Mouse (Mus musculus): ENCODE measurements around the gene Lpar3.
"Not testable (repeated sequence)": the region's sequence is repeated elsewhere in the genome, so short reads cannot be mapped to it uniquely, and the experiment has no call there.

Lpar3 gene

DNA sequence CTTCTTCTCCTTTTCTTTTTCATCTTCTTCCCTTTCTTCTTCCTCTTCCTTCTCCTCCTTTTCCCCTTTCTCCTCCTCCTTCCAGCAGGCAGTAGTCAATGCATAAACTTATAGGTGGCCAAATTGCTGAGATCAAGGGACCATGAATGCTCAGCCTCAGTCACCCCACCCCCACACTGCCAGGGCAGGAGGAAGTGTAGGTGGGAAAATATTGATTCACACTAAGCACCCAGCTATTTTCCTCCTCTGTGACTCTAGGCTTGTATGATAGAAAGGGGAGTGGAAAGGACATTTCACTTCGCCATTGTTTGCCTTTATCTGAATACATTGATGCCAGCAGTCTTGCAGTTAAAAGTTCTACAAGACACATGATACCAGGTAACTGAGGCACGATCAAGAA is 13.3 kb upstream of the Lpar3 start:
- no peak for DNase-seq (ENCODE audit: extremely low read depth, low read depth)

DNA sequence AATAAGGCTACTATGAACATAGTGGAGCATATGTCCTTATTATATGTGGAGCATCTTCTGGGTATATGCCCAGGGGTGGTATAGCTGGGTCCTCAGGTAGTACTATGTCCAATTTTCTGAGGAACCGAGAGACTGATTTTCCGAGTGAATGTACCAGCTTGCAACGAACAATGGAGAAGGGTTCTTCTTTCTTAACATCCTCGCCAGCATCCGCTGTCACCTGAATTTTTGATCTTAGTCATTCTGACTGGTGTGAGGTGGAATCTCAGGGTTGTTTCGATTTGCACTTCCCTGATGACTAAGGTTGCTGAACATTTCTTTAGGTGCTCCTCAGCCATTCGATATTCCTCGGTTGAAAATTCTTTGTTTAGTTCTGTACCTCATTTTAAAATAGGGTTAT is 11.0 kb upstream of the Lpar3 start:
- DNase-seq (ENCODE audit: extremely low read depth, low read depth): not testable (repeated sequence)

DNA sequence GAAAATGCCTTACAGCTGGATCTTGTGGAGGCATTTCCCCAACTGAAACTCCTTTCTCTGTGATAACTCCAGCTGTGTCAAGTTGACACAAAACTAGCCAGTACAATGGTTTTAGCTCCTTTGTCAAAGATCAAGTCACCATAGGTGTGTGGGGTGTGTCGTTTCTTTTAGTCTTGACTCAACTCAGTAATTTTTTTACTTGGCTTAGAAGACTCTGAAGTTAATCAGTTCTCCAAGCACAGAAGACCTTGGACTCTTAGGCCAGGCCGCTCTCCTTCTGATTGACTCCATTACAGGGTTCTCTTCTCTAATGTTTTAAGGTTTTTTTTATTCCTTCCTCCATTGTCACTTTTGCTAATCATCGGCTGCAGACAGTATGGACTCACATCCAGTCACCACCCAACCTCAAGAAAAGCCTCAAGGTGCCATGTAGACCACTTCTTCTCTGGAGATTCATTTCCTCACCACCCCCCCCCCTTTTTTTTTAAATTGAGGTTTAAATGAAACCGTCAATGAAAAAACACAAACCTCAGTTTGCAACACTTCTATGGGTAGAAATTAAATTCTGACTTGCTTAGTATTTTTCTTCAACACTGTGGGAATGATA is 9.5 kb upstream of the Lpar3 start:
- no peak for DNase-seq (ENCODE audit: extremely low read depth, low read depth)

DNA sequence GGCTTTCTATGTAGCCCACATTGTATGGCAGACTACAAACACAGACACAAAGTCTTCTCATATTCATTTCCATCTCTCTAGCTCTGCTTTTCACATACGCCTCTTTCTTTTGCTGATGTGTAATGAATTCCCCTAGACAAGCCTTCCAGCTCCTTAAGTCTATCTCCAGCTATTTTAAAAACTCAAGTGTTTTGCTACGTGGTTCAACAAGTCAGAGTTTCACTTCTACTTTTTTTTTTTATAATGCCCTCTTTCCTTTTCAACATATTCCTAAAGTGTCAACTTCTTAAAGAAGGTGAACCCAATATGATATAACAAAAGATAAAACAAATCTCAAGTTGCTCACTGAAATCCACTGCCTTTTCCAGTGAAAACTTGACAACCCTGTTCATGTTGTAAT is 8.8 kb upstream of the Lpar3 start:
- no peak for DNase-seq (ENCODE audit: extremely low read depth, low read depth)

DNA sequence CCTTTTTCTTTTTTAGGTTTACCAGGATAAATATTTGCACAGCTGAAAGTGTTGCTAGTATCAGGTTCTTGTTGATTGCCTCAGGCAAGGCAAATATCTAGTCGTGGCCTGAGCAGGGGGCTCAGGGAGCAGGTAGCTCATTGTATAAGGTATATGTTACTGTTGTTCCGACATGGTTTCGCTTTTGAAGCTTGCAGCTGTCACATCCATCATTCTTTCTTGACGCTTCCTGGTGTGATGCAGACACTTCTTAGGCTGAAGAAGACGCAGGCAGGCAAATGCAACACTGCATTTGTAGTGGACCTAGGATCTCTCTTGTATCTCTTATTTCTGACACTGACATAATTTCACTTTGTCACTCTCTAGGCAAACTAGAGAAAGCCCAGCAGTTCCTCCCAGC is 7.4 kb upstream of the Lpar3 start:
- DNase-seq (ENCODE audit: extremely low read depth, low read depth): no peak

DNA sequence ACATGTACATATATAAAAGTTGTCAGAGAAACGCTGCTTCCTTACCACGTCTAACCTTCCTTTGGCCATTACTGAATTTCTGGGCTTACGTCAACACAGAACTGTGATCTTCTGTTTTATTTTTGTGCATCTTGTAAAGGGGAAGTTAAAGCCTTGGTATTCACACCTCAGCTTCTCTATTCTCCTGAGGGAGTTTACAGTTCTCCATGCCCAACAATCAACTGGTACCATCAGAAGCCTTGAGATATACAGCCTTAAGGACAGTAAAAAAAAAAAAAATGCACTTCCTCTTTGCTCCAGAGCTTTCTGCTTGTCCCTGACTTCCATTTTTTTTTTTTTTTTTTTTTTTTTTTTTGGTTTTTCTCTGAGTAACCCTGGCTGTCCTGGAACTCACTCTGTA is 4.2 kb upstream of the Lpar3 start:
- DNase-seq (ENCODE audit: extremely low read depth, low read depth): peak; percentile 88

DNA sequence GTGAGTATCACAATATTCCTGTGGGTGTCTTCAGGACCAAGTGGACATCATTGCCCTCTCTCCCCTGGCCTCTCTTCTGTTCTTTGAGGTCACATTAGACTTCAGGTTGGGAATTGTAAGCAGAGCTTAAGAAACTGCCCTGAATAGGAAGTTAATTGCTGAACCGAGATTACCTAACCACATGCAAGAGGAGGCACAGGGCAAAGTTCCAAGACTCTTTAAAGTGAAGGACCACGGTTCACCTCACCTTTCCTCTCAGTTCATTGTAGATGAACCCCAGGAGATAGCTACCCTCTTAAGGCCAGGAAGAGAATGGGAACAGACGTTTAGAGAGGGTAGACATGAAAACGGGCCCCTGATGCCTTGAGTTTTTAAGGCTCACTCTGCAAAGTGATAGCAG is 3.5 kb downstream of the Lpar3 start:
- no peak for DNase-seq (ENCODE audit: extremely low read depth, low read depth)

DNA sequence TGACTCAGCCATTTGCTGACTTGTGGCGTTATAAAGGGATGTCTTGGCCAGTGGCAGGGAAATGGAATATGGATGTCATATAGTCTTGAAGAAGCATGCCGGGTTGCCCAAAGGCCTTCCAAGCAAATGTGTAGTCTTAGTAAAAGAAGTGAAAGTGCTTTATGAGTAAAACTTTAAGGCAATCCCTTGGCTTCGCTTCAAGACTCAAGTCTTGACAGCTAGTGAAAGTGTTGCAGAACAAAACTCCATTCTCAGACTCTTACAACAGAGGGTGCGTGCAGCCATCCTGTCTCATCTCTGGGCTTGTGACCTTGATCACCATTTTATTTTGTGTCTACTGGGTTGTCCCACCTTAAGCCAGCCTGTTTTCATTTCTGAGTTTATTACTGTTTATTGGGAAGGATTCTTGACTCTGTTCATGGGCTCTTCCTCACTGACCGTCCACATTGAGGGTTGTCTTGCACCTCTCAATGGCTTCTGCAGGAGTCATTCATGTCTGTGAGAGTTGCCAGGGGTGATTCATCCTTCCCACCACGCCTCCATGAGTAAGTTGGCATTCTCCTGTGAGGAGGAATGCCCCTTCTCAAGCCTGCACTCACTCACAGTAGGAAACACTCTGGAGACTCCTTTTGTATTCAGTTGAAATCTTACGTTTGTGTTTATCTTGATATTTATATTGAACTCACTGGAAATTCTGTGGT is 4.4 kb downstream of the Lpar3 start:
- DNase-seq (ENCODE audit: extremely low read depth, low read depth): no peak

DNA sequence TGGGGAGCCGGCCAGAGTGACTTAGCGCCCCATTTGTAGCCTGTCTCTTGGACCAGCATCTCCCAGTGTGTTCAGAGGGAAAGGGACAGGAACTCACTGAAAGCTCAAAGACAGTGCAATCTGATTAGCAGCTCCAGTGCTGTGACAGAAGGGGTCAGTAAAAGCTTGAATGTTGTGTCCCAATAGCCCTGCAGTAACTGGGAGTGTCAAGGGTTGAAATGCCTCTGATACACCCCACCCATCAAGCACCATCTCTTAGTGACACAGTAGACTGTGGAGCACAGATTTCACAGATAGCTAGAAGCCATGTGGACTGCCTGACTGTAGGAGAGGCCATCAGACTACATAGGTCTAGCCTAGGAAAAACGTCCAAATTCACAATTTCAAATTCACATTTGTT is 6.7 kb downstream of the Lpar3 start:
- no peak for DNase-seq (ENCODE audit: extremely low read depth, low read depth)

DNA sequence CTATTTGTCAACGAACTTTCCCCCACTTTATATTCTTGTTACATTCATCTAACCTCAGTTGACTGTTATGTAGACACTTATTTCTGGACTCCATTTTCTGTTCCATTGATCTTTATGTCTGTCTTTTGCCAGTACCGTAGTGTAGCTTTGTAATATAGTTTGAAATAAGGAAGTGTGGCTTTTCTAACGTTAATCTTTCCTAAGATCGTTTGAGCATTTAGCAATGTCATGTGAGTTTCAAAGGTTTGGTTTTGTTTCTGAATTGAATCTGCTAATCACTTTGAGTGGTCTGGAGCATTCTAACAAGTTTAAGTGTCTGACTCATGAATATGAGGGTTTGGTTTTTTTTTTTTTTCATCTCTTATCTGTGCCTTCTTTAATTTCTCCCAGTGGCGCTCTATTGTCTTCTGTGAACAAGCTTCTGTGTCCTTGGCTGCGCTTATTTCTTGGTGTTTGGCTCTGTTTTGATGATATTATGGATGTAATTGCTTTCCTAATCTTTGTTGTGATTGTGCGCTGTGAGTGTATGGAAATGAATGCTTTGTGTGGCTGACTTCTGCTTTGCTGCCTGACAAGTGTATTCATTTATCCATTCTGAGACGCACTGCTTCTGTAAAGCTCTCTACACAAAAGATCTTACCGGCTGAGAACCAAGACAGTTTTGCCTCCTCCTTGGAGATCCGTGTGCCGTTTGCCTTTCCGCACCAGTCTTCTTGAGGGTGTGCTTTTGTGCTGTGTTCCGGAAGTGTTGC is 8.0 kb downstream of the Lpar3 start:
- no peak for DNase-seq (ENCODE audit: extremely low read depth, low read depth)

DNA sequence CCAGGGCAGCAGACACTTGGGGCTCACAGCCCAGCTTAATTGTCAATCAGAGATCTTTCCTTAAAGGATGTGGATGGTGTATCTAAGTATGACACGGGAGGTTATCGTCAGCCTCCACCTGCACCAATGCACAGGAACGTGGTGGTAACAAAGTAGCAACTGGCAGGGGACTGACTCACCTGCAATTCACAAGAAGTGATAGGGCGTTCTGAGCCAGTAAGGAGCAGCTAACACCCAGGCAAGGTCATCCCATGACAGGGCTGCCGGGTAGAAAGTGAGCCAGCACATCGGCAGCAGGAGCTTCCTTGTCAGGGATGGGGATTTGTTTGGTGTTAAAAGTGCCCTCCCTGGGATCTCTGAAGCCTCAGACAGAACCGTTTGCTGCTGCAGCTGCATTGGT is 11.9 kb downstream of the Lpar3 start:
- no peak for DNase-seq (ENCODE audit: extremely low read depth, low read depth)

DNA sequence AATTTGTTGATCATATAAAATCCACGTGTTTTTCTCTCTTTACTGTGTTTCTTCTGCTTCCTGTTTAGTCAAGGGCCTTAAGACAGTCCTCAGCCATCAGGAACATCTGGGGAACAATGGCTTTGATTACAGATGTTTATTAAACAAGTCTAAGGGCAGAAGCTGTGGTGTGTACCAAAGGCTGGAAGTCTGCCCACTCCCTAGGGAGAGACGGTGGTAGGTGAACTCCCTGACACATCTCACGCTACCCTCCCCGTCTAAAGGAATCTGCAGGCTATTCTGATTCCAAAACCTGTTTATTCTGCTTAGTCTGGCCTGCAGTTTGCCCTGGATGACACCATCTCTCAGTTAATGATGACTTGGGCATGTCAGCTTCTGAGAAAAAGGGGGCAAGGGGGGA is 13.0 kb downstream of the Lpar3 start:
- DNase-seq (ENCODE audit: extremely low read depth, low read depth): no peak

DNA sequence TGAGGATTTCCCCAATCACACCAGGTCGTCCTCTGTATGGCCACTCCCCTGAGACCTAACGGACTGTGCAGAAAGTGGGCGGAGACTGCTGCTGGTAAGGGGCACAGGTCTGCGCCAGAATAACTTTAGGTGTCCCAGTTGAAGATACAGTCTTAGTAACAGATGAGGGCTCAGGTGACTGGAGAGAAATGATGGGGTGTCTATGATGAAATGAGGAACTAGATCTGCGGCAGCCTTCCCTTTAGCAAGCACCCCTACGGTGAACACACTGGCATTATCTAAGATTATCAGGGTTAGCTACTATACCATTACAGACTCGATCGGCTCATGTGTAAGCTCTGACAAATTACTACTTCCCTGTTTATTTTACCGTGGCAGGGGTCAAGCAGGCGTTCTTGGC is 13.8 kb downstream of the Lpar3 start:
- DNase-seq (ENCODE audit: extremely low read depth, low read depth): peak; percentile 60

DNA sequence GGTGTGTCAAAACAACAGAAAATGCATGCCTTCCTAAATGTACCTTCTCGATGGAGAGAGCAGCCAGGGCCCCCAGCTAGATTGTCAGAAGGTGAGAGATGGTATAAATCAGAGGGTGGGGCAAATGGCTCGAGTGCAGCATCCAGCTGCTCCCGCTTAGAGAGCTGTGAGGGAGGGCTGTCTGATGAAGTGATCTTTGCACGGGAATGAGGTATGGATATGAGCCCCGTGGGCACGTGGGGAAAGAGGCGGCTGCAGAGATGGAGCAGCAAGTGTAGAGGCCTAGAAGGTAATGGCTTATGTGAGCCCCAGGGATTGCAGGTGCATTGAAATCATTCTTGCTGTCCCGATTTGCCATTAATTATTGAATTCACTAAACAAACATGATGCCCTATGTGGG is 15.5 kb downstream of the Lpar3 start:
- no peak for DNase-seq (ENCODE audit: extremely low read depth, low read depth)

DNA sequence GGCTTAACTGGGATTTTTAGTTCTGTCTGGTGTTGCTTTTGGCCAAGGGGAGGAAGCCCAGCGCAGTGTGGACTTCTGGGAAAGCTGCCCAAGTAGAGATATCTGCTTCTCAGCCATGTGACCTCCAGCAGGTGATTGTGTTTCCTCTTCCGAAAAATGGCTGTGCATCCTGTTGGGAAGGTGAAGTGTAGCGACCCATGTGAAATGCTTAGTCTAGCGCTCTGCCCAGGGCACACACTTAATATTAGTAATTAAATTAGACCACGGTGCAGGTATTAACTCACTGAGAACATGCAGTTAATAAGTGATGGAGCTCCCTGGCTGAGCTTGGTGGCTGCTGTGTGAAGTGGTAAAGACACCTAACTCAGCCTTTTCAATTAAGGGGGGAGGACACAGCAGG is 16.9 kb downstream of the Lpar3 start:
- DNase-seq (ENCODE audit: extremely low read depth, low read depth): no peak

DNA sequence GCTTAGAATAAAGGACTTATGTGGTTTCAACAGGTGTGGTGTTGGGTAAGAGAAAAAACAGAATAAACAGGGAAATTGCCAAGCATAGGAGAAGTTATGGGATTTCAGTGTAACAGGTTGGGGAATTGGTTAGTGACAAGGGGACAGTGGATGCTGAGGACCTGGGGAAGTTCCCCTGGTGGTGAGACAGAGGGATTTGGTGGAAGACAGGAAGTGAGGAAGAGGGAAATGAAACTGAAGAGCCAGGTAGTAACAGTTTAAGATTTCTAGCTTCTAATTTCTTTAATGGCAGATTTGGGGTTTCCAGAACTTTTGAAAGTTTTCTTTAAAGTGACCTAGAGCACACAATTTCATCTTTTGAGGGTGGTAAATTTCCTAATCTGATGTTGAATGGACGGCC is 23.9 kb downstream of the Lpar3 start:
- DNase-seq (ENCODE audit: extremely low read depth, low read depth): no peak

DNA sequence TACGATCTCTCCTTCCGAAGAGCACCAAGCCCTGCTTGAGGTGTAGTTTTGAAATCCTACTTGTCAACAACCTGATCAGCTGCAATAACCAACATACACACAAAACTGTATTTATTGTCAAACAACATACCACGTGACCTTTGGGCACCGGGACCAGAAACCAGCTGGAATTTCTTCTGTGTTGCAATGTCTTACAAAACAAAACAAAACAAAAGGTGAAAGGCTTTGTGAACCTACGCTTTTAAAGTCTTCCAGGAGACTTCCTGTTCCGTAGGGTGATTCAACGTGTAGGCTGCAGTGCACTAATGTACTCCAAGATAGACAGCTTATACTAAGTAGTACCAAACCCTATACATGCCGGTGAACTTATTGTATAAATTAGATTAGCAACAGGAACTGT is 25.8 kb downstream of the Lpar3 start:
- DNase-seq (ENCODE audit: extremely low read depth, low read depth): no peak

DNA sequence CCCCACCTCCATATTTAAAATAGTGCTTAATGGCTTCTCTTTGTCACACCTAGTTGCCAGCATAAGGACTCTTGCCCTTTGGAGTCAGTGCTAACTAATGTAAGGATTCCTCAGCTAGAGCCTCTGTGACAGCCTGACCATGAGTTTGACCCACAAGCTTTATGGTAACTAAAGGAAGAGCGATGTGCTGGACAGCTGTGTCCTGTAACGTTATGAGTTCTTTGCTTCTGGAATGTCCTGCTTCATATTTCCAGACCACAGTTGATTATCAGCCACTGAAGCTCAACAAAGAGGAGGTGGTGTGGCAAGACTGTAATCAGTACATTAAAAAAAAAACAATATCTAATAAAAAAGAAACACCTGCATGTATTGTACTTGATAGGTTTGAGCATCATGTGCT is 26.2 kb downstream of the Lpar3 start:
- DNase-seq (ENCODE audit: extremely low read depth, low read depth): no peak

DNA sequence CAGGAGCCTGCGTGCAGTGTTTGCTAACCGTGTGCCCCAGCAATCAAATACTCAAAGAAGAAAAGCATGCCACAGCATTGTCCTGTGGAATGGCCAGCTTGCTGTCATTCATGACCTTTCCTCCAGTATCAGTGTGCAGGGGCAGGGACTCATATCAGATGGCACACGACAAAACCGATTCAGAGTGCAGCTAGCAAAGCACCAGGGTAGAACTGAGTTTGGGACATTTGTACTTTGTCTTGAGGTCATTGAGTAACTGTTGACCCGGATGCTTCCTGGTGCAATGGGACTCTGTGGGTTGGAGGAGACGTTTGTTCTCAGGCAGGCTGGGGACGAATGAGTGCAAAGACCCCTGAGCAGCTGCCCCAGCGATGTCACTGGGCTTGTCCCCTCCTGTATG is 29.1 kb downstream of the Lpar3 start:
- DNase-seq (ENCODE audit: extremely low read depth, low read depth): no peak

DNA sequence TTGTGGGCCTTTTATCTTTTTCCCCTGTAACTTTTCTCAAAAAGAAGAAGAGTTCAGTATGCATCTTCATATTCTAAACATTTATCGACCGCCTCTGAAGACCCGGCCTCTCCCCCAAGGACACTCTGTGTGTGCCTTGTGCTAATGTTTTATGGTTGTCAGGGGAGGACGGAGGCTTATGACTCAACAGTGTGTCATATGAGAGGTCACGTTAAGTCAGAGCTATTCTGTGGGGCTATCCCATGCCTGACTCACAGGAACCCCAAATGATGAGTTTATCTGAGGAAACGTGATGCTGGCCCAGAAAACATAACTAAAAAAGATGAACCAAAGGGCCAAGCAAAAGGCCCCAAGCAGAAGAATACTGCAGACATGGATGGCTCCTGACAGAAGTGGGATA is 31.0 kb downstream of the Lpar3 start:
- no peak for DNase-seq (ENCODE audit: extremely low read depth, low read depth)

DNA sequence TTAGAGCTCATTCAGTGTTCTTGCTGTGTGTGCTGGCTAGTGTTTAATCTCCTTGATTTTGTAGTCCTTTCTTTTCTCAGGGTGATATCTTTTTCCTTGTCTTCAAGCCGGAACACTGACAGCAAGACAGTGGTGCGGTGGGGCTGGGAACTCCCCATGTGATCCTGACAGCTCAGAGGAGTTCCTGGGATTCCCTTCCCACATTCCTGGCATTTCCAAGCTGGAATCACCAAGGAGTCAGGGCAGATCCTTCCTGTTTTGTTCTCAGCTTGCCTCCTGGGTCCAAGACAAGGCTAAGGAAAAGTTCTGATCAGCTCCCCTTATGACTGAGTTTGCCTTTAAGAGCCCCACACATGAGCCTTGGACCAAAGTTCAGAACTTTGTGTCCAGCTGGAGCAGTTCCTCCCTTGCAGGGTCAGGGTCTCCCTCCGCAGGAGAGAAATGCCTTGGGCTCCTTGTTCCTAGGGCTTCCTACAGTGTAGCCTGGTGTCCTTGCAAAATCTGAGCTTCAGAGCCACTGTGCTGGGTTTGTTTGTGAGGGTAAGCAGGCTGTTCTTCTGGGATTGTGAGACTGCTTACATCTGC is 33.1 kb downstream of the Lpar3 start:
- DNase-seq (ENCODE audit: extremely low read depth, low read depth): no peak

DNA sequence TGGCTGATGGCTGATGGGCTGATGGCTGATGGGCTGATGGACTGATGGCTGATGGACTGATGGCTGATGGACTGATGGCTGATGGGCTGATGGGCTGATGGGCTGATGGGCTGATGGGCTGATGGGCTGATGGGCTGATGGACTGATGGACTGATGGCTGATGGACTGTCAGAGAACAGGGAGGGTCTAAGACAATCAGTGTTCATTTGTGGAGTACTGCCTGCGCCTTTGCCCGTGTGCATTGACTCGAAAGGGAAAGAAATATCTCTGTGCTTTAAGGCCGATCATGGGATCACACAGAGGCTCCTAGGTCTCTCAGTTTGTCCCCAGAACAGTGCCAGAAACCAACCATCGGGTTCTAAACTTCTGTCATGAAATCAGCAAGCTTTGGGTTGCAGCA is 34.4 kb downstream of the Lpar3 start:
- no peak for DNase-seq (ENCODE audit: extremely low read depth, low read depth)
